Mouse (Mus musculus) embryonic facial prominence, embryonic 11.5 days (tissue): ENCODE results near the gene 5730596B20Rik. TPM values are rescaled to one million over a fixed set of nuclear protein-coding genes. Genes with fewer than 3 reads are reported as not detected.

Source experiments
- ATAC-seq: fragments of 200-750 bp; cut with Nextera tagmentation; replicated peaks from 2 replicates; pipeline ENCODE4 v1.8.0; 2017; ENCODE audit warnings: low read depth; ENCODE audit not compliant: insufficient number of reproducible peaks, low FRiP score, low TSS enrichment
- DNase-seq: peaks from one replicate; pipeline ENCODE4 v3.0.0-alpha.2; 2015; ENCODE audit warnings: low spot score
- H3K27ac ChIP-seq: fragments of 300-500 bp; sonication (generic); replicated peaks from 2 replicates; pipeline ENCODE4 v1.5.1; 2014; ENCODE audit warnings: mild to moderate bottlenecking, low read depth, low read length, control low read depth
- H3K27me3 ChIP-seq: fragments of 300-500 bp; sonication (generic); 2 replicates; pipeline ENCODE4 v1.6.1; 2014; ENCODE audit warnings: mild to moderate bottlenecking, low read length, moderate library complexity, mixed read lengths; ENCODE audit not compliant: control insufficient read depth, insufficient read depth
- H3K36me3 ChIP-seq: fragments of 300-500 bp; sonication (generic); replicated peaks from 2 replicates; pipeline ENCODE4 v1.6.1; 2014; ENCODE audit warnings: low read depth, mild to moderate bottlenecking, low read length, moderate library complexity, mixed read lengths; ENCODE audit not compliant: control insufficient read depth, insufficient read depth
- H3K4me1 ChIP-seq: fragments of 300-500 bp; sonication (generic); 2 replicates; pipeline ENCODE4 v1.6.1; 2014; ENCODE audit warnings: low read length, mixed read lengths; ENCODE audit not compliant: control insufficient read depth, insufficient read depth
- H3K4me2 ChIP-seq: fragments of 300-500 bp; sonication (generic); 2 replicates; pipeline ENCODE4 v1.6.1; 2014; ENCODE audit warnings: low read depth, mild to moderate bottlenecking, control low read depth, low read length, moderate library complexity
- H3K4me3 ChIP-seq: fragments of 300-500 bp; sonication (generic); 2 replicates; pipeline ENCODE4 v1.5.1; 2014; ENCODE audit warnings: low read depth, low read length, control low read depth
- H3K9ac ChIP-seq: fragments of 300-500 bp; sonication (generic); replicated peaks from 2 replicates; pipeline ENCODE4 v1.6.1; 2014; ENCODE audit warnings: mild to moderate bottlenecking, control low read depth, low read length
- H3K9me3 ChIP-seq: fragments of 300-500 bp; sonication (generic); replicated peaks from 2 replicates; pipeline ENCODE4 v1.6.1; 2016; ENCODE audit warnings: mild to moderate bottlenecking, low read length, inconsistent platforms, mixed read lengths; ENCODE audit not compliant: control insufficient read depth
- WGBS: fragments of 180-500 bp; shearing (Covaris S2); extraction: QIAGEN DNeasy Blood & Tissue Kit; methylation state at CpG from one replicate; pipeline ENCODE4 v1.1.7; 2014; 5-methylcytosine and 5-hydroxymethylcytosine counted together
- polyA plus RNA-seq: library from polyadenylated mRNA; unstranded; fragments of >200 nt; fragmentation: Nextera tagmentation; extraction: Ambion mirVana; gene quantifications from 2 replicates; pipeline ENCODE4 v1.2.1, GENCODE M21; 2014

5730596B20Rik gene
- polyA plus RNA-seq, 1 experiment from 2014 or later: 0.13 TPM

- peak overlapping the region; percentile 43; the same call in 1 of the 2 replicates for H3K9ac ChIP-seq
- 3% methylated on average over 8 of the region's 9 CpGs for WGBS
- no peak for DNase-seq
These were observed 17.3 kb upstream of the 5730596B20Rik start for GRCm38 (mm10) chr6:52159979-52160378.

GRCm38 (mm10) chr6:52160511-52161335, 16.6 kb upstream of the 5730596B20Rik start:
- WGBS: under 1% methylated on average over 30 of the region's 30 CpGs
- ATAC-seq: no peak
- peaks cover 72% of the 10 kb centered on the region for H3K27me3 ChIP-seq
- H3K4me2 ChIP-seq: peak overlapping the region; percentile 21
- H3K4me3 ChIP-seq: peak overlapping the region; percentile 21
- peak overlapping the region; percentile 43 for H3K9ac ChIP-seq
- no peaks in the 10 kb centered on the region for H3K9me3 ChIP-seq
- no peaks in the 10 kb centered on the region for H3K36me3 ChIP-seq
- H3K4me1 ChIP-seq: no peaks in the 10 kb centered on the region; the same call in 1 of the 2 replicates
- DNase-seq: peak; percentile 17
- 0 out of 2 replicates have a peak overlapping the region, but pooled peaks have one; percentile 39 for H3K27ac ChIP-seq

More at GRCm38 (mm10) chr6:52159979-52160378, 17.3 kb upstream of the 5730596B20Rik start:
- no peaks in the 10 kb centered on the region; the same call in 1 of the 2 replicates for H3K4me1 ChIP-seq
- peak overlapping the region; percentile 58 for H3K4me3 ChIP-seq
- peaks cover 79% of the 10 kb centered on the region for H3K27me3 ChIP-seq
- no peaks in the 10 kb centered on the region for H3K9me3 ChIP-seq
- peak overlapping the region; percentile 99 for H3K4me2 ChIP-seq
- H3K36me3 ChIP-seq: no peaks in the 10 kb centered on the region
- ATAC-seq: no peak
- H3K27ac ChIP-seq: no peak overlapping the region

- no peak for ATAC-seq
- H3K4me2 ChIP-seq: peak overlapping the region; percentile 29
- WGBS: 3% methylated on average over 8 of the region's 8 CpGs
- peak; percentile 37 for DNase-seq
- peaks cover 70% of the 10 kb centered on the region for H3K27me3 ChIP-seq
- H3K4me3 ChIP-seq: peak overlapping the region; percentile 13; the same call in 1 of the 2 replicates
- H3K4me1 ChIP-seq: no peaks in the 10 kb centered on the region; the same call in 1 of the 2 replicates
- peak overlapping the region; percentile 43 for H3K9ac ChIP-seq
- no peaks in the 10 kb centered on the region for H3K36me3 ChIP-seq
- no peaks in the 10 kb centered on the region for H3K9me3 ChIP-seq
- no peak overlapping the region for H3K27ac ChIP-seq
These were observed 15.8 kb upstream of the 5730596B20Rik start for GRCm38 (mm10) chr6:52161336-52162092.

- ATAC-seq: no peak
- peak overlapping the region; percentile 29 for H3K4me2 ChIP-seq
- no peaks in the 10 kb centered on the region for H3K9me3 ChIP-seq
- WGBS: 8% methylated on average over 1 of the region's 1 CpGs
- H3K4me3 ChIP-seq: peak overlapping the region; percentile 13; the same call in 1 of the 2 replicates
- H3K27me3 ChIP-seq: peaks cover 68% of the 10 kb centered on the region
- H3K9ac ChIP-seq: peak overlapping the region; percentile 37
- H3K27ac ChIP-seq: no peak overlapping the region
- no peaks in the 10 kb centered on the region; the same call in 1 of the 2 replicates for H3K4me1 ChIP-seq
- no peaks in the 10 kb centered on the region for H3K36me3 ChIP-seq
- no peak for DNase-seq
These were observed 15.3 kb upstream of the 5730596B20Rik start for GRCm38 (mm10) chr6:52162093-52162380.

GRCm38 (mm10) chr6:52162611-52163365, 14.5 kb upstream of the 5730596B20Rik start:
- no peaks in the 10 kb centered on the region; the same call in 1 of the 2 replicates for H3K4me1 ChIP-seq
- H3K27me3 ChIP-seq: peaks cover 67% of the 10 kb centered on the region
- H3K4me2 ChIP-seq: peak overlapping the region; percentile 32
- 1% methylated on average over 14 of the region's 14 CpGs for WGBS
- ATAC-seq (no peak), DNase-seq (no peak)
- H3K9ac ChIP-seq: peak overlapping the region; percentile 62
- no peaks in the 10 kb centered on the region for H3K36me3 ChIP-seq
- peak overlapping the region; percentile 76; the same call in 1 of the 2 replicates for H3K27ac ChIP-seq
- no peaks in the 10 kb centered on the region for H3K9me3 ChIP-seq
- peak overlapping the region; percentile 34 for H3K4me3 ChIP-seq

- 1% methylated on average over 17 of the region's 17 CpGs for WGBS
- DNase-seq: peak; percentile 42
- peak overlapping the region; percentile 34 for H3K4me3 ChIP-seq
- peak overlapping the region; percentile 76 for H3K27ac ChIP-seq
- H3K27me3 ChIP-seq: peaks cover 68% of the 10 kb centered on the region
- peak overlapping the region; percentile 62 for H3K9ac ChIP-seq
- peak overlapping the region; percentile 32 for H3K4me2 ChIP-seq
- no peak for ATAC-seq
- no peaks in the 10 kb centered on the region for H3K36me3 ChIP-seq
- no peaks in the 10 kb centered on the region; the same call in 1 of the 2 replicates for H3K4me1 ChIP-seq
- no peaks in the 10 kb centered on the region for H3K9me3 ChIP-seq
These were observed 13.8 kb upstream of the 5730596B20Rik start for GRCm38 (mm10) chr6:52163366-52164031.

- peak overlapping the region; percentile 62 for H3K9ac ChIP-seq
- under 1% methylated on average over 36 of the region's 39 CpGs for WGBS
- H3K9me3 ChIP-seq: no peaks in the 10 kb centered on the region
- ATAC-seq: no peak
- peak overlapping the region; percentile 76 for H3K27ac ChIP-seq
- H3K4me2 ChIP-seq: peak overlapping the region; percentile 19
- H3K4me1 ChIP-seq: no peaks in the 10 kb centered on the region
- peak overlapping the region; percentile 34 for H3K4me3 ChIP-seq
- DNase-seq: peak; percentile 23
- no peaks in the 10 kb centered on the region for H3K36me3 ChIP-seq
- H3K27me3 ChIP-seq: peaks cover 65% of the 10 kb centered on the region
These were observed 13.2 kb upstream of the 5730596B20Rik start for GRCm38 (mm10) chr6:52164051-52164625.
